Mouse (Mus musculus): ENCODE data around the gene Trpm1. TPM values are rescaled to one million over a fixed set of nuclear protein-coding genes. Genes with fewer than 3 reads are reported as not detected.

Trpm1 gene
- polyA plus RNA-seq, 1 experiment: 0.15 TPM

- H3K27ac ChIP-seq (ENCODE audit: insufficient read depth, low read length): no peak overlapping the region
- TF ChIP-seq CTCF (IDR thresholded peaks at IDR 0.05; ENCODE audit: extremely low read depth, insufficient read depth, low read length) (no peak), POLR2A (IDR thresholded peaks at IDR 0.05; ENCODE audit: extremely low read depth, insufficient read depth, low read length) (no peak)
- no peaks in the 10 kb centered on the region for H3K4me1 ChIP-seq (ENCODE audit: control insufficient read depth, insufficient read depth, low read length)
- no peak overlapping the region for H3K4me3 ChIP-seq (ENCODE audit: insufficient read depth, low read length)
These were observed 156.6 kb downstream of the Trpm1 start for GRCm38 (mm10) chr7:64310241-64310640.

GRCm38 (mm10) chr7:64310756-64311155 lies 157.1 kb downstream of the Trpm1 start:
- TF ChIP-seq CTCF (IDR thresholded peaks at IDR 0.05; ENCODE audit: extremely low read depth, insufficient read depth, low read length) (no peak), POLR2A (IDR thresholded peaks at IDR 0.05; ENCODE audit: extremely low read depth, insufficient read depth, low read length) (no peak)
- no peak overlapping the region for H3K4me3 ChIP-seq (ENCODE audit: insufficient read depth, low read length)
- H3K27ac ChIP-seq (ENCODE audit: insufficient read depth, low read length): no peak overlapping the region
- no peaks in the 10 kb centered on the region for H3K4me1 ChIP-seq (ENCODE audit: control insufficient read depth, insufficient read depth, low read length)

GRCm38 (mm10) chr7:64312811-64313210 lies 159.2 kb downstream of the Trpm1 start:
- H3K4me3 ChIP-seq (ENCODE audit: insufficient read depth, low read length): no peak overlapping the region
- H3K27ac ChIP-seq (ENCODE audit: insufficient read depth, low read length): no peak overlapping the region
- no peaks in the 10 kb centered on the region for H3K4me1 ChIP-seq (ENCODE audit: control insufficient read depth, insufficient read depth, low read length)
- no peak for TF ChIP-seq CTCF (IDR thresholded peaks at IDR 0.05; ENCODE audit: extremely low read depth, insufficient read depth, low read length)

Other genes with a start within 250 kb of the Trpm1 start
- gene E030018B13Rik, start 237.0 kb upstream of the Trpm1 start, polyA plus RNA-seq (2012; rRNA removed): not detected in 2 replicates
- gene Klf13, start 214.9 kb upstream of the Trpm1 start, polyA plus RNA-seq (2012; rRNA removed): 59.6 and 64.2 TPM in 2 replicates
- 11.6 and 11.9 TPM in 2 replicates for gene Mtmr10, start 133.8 kb downstream of the Trpm1 start, polyA plus RNA-seq (2012; rRNA removed)
- 4.1 and 4.3 TPM in 2 replicates for gene Fan1, start 220.3 kb downstream of the Trpm1 start, polyA plus RNA-seq (2012; rRNA removed)
- gene Mphosph10, start 238.4 kb downstream of the Trpm1 start, polyA plus RNA-seq (2012; rRNA removed): 11.4 and 12.1 TPM in 2 replicates
- gene Mcee, start 238.8 kb downstream of the Trpm1 start, polyA plus RNA-seq (2012; rRNA removed): 59.6 and 71.7 TPM in 2 replicates